Mouse (Mus musculus): Measurements from ENCODE around the gene Kank4.

DNA sequence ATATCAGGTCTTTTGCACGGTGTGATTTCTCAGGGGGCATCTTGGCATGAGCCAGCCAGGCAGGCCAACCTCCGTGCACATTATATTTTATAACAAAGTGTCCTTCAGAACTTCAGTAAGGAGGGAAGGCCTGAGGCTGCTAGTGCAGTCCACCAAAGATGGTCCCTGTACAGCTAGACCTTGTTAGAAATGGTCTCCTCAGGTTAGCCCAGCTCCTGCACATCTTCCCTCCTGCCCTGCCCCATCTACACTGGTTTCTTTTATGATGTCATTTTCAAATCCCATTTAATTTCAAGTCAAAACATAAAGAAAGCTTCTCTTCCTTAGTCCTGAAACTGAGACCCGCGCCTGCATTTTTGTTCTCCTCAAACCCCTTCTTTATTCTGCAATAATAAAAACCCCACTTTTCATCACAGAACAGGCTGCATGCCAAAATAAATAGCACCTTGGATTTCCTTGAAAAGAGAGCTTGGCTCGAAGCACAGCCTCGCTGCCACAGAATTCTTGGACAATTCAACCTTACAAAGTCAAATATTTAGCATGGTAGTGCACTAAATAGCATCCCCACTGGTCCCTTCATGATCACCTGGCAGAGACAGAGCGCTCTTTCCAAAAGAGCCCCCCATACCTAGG lies 28.1 kb downstream of the Kank4 start:
- TF ChIP-seq CTCF (IDR thresholded peaks at IDR 0.05; ENCODE audit: insufficient read depth, low read depth, low read length) = no peak
- no peak for TF ChIP-seq POLR2A (IDR thresholded peaks at IDR 0.05; ENCODE audit: insufficient read depth, low read depth, low read length)
